Comparison of ENCODE assay signal across 10 mouse cellular contexts in the genomic region with DNA sequence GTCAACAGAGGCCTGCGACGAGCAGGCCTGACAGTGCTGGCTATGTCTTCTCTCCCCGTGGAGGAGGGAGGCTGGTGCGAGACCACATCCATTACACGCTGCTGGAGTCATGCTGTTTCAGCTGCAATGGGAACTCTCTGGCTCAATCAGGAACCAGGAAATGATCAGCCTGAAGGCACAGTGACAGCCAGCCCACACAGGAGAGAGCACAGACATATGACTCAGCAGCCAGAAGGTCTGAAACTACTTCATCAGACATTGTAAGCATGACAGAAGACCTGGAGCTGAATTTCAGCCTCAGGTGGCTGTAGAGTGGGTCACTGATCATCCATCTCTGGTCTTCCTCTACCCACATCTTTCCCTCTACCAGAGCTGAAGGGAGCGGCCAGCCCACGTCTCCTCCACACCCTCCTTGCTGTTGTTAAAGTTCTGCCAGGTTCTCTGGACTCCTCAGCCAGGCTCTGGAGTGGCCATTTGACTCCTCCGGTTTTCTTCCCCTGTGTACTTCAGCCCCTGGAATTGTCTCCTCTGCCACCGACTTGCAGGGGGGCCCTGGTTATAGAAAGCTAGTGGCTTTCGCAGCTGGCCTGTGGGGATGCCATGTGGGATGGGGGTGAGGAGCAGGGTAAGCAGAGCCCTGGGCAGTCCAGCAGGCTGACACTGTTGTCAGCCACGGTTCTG. TPM values are rescaled to one million over a fixed set of nuclear protein-coding genes. Genes with fewer than 3 reads are reported as not detected.
A peak's percentile ranks its signal among the peaks of the same experiment; 100 is the strongest.
DNase-seq lines count a peak whose midpoint lies in the region; ATAC-seq and TF ChIP-seq lines count a peak whose summit lies in the region.
"Had no signal": no experiment of that assay in that cellular context is flagged by ENCODE, and none has a peak within 500 bp of the region (broad histone marks: within the 10 kb centered on the region; RNA-seq: fewer than 3 reads in every experiment).

No protein-coding gene starts in this region.

- no peak for ATAC-seq in forebrain, embryonic 13.5 days

- H3K9me3 ChIP-seq in forebrain, embryonic 13.5 days (replicated peaks): no peaks in the 10 kb centered on the region
- H3K9me3 ChIP-seq: G1E; neural tube, embryonic 12.5 days had no signal

- no peak for TF ChIP-seq CTCF in C2C12 (IDR thresholded peaks at IDR 0.05; ENCODE audit: control insufficient read depth, insufficient read depth, insufficient read length)

- no peaks in the 10 kb centered on the region for H3K27me3 ChIP-seq in C2C12 (ENCODE audit: control insufficient read depth, insufficient read depth, insufficient read length)
- no peaks in the 10 kb centered on the region for H3K27me3 ChIP-seq in forebrain, embryonic 13.5 days
- H3K27me3 ChIP-seq: neural tube, embryonic 12.5 days had no signal

- H3K4me3 ChIP-seq in C2C12 (ENCODE audit: insufficient read depth, poor library complexity, severe bottlenecking): no peak overlapping the region
- no peak overlapping the region for H3K4me3 ChIP-seq in forebrain, embryonic 13.5 days
- H3K4me3 ChIP-seq: neural tube, embryonic 12.5 days had no signal

- WGBS in forebrain, embryonic 13.5 days: 74% methylated on average over 11 of the region's 11 CpGs

- no peaks in the 10 kb centered on the region for H3K79me3 ChIP-seq in C2C12 (ENCODE audit: low read depth)

- no peak overlapping the region for H3ac ChIP-seq in C2C12 (ENCODE audit: control insufficient read depth, insufficient read length, low read depth)

- intact Hi-C loops in heart, postnatal 25 days (cut with DNase I): no loop called here

- no peak overlapping the region for H3K9ac ChIP-seq in forebrain, embryonic 13.5 days
- H3K9ac ChIP-seq: neural tube, embryonic 12.5 days had no signal

- H3K27ac ChIP-seq in forebrain, embryonic 13.5 days: no peak overlapping the region
- H3K27ac ChIP-seq: neural tube, embryonic 12.5 days had no signal

- H3K79me2 ChIP-seq in C2C12 (ENCODE audit: control insufficient read depth, insufficient read depth): no peaks in the 10 kb centered on the region

- no peak overlapping the region for H3K4me2 ChIP-seq in forebrain, embryonic 13.5 days
- H3K4me2 ChIP-seq: neural tube, embryonic 12.5 days had no signal

- peak; percentile 94 for DNase-seq in heart, adult 11 months
- no peak for DNase-seq in heart, postnatal 25 days (ENCODE audit: low spot score)
- DNase-seq in frontal cortex, adult 2 months (ENCODE audit: extremely low spot score in 1 of 2, low spot score in 1 of 2): peak; percentile 65 to 78
- DNase-seq in layer of hippocampus, postnatal 14 days (ENCODE audit: low spot score in 2 of 2): peak; percentile 23 to 44
- DNase-seq in spleen, postnatal 4 days (ENCODE audit: low spot score in 2 of 2): no peak
- DNase-seq in ovary, postnatal 36 days (ENCODE audit: low spot score): no peak

- no peaks in the 10 kb centered on the region for H3K4me1 ChIP-seq in forebrain, embryonic 13.5 days
- H3K4me1 ChIP-seq: neural tube, embryonic 12.5 days had no signal

- H3K36me3 ChIP-seq in C2C12 (ENCODE audit: control insufficient read depth, insufficient read depth): no peaks in the 10 kb centered on the region
- H3K36me3 ChIP-seq in forebrain, embryonic 13.5 days (ENCODE audit: poor library complexity, severe bottlenecking): no peaks in the 10 kb centered on the region
- H3K36me3 ChIP-seq: G1E; neural tube, embryonic 12.5 days had no signal

TF ChIP-seq in C2C12, 6 proteins besides CTCF, POLR2A, EP300 and RAD21:
- no peak for TF ChIP-seq CEBPB (IDR thresholded peaks at IDR 0.05; ENCODE audit: low read depth)
- TF ChIP-seq MYOD1 (IDR thresholded peaks at IDR 0.05; ENCODE audit: control insufficient read depth, insufficient read length, low read depth): peak; percentile 8

RNA-seq across cellular contexts. Expression of gene Ass1, which starts 27.4 kb away (rescaled TPM):
- total RNA-seq in heart, postnatal 25 days (2021): 1 to 10 TPM; 4.3 to 4.4 TPM
- 248 TPM for polyA plus RNA-seq in C2C12 (2012; fragmentation: generic; extraction: Trizol)
- 32.4 and 40.1 TPM in 2 replicates for polyA plus RNA-seq in frontal cortex, adult 2 months (2012; rRNA removed)
- total RNA-seq in layer of hippocampus, postnatal 14 days (2021): 10 to 100 TPM in 1 of 2 experiments, 1 to 10 TPM in 1; 9.8 to 10.0 TPM
- 5.6 and 5.9 TPM in 2 replicates for polyA plus RNA-seq in forebrain, embryonic 13.5 days (2015; fragmentation: Nextera tagmentation; extraction: Ambion mirVana)
- total RNA-seq: G1E had no signal
- polyA plus RNA-seq: G1E had no signal

Comparison
In these comparisons a context has a peak if more than half of its experiments do, and no peak if none do; other contexts are left out.
1. DNase-seq: peak in heart, adult 11 months (single experiment), frontal cortex, adult 2 months (2 of 2) and layer of hippocampus, postnatal 14 days (2 of 2); none in heart, postnatal 25 days (single experiment), spleen, postnatal 4 days (0 of 2) and ovary, postnatal 36 days (single experiment).